Mouse (Mus musculus): ENCODE measurements at regions not wholly inside any gene's neighbourhood (a gene's known extent, or its start where the extent isn't known, plus 50 kb on each side); places are given as distances from the start of the nearest gene placed in this dataset.

DNA sequence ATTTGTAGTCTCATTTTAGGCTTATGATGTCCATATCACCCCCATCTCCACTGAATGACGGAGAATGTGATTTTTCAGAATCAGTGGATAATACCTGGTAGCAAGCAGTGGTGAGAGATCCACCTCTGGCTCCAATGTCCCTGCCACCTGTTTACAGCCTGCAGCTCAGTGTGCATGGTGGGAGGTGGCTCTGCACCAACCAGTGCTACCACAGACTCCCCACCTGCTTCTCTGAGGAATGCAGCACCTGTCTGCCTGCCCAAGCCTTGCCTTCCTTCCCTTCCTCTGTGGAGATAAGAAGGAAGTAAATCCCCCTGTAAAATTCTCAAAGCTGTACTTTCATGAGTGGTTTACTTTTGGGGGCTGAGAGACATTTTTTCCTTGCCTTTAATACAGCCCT lies 95.9 kb upstream of the Shh start:
- Histone ChIP-seq H3K4me1 (ENCODE audit: control insufficient read depth in 1 of 2, insufficient read depth in 2 of 2, low read length in 2 of 2) (no peaks in the 10 kb centered on the region), H3K9me3 (replicated peaks; ENCODE audit: insufficient read depth, low read length) (no peaks in the 10 kb centered on the region), H3K4me3 (ENCODE audit: control insufficient read depth in 1 of 2, insufficient read depth in 1 of 2, low read depth in 2 of 2, low read length in 2 of 2) (no peak overlapping the region), H3K79me2 (ENCODE audit: control insufficient read depth, insufficient read depth, low read length, poor library complexity) (no peaks in the 10 kb centered on the region), H3K27ac (ENCODE audit: control insufficient read depth, low read depth, low read length) (no peak overlapping the region), H3K36me3 (ENCODE audit: control insufficient read depth in 1 of 2, insufficient read depth in 2 of 2, low read length in 2 of 2) (no peaks in the 10 kb centered on the region), H3K9ac (ENCODE audit: control insufficient read depth, low read depth, low read length, poor library complexity, severe bottlenecking) (no peak overlapping the region), H3K27me3 (ENCODE audit: control insufficient read depth in 1 of 2, insufficient read depth in 2 of 2, low read length in 2 of 2) (no peaks in the 10 kb centered on the region)
- TF ChIP-seq POLR2A (IDR thresholded peaks at IDR 0.05; ENCODE audit: control insufficient read depth in 1 of 2, insufficient read depth in 1 of 2, low read depth in 1 of 2, low read length in 2 of 2, poor library complexity in 1 of 2) (no peak), USF1 (IDR thresholded peaks at IDR 0.05; ENCODE audit: low read depth, low read length) (no peak), CTCF (IDR thresholded peaks at IDR 0.05 in 2 of 3, conservative IDR thresholded peaks at IDR 0.05 in 1 of 3; ENCODE audit: control insufficient read depth in 1 of 3, insufficient read depth in 1 of 3, low read depth in 2 of 3, low read length in 3 of 3, poor library complexity in 1 of 3, severe bottlenecking in 1 of 3) (no peak), USF2 (IDR thresholded peaks at IDR 0.05; ENCODE audit: borderline replicate concordance in 1 of 2, insufficient read depth in 1 of 2, low read depth in 1 of 2, low read length in 2 of 2) (no peak), UBTF (IDR thresholded peaks at IDR 0.05; ENCODE audit: borderline replicate concordance, insufficient read depth, low read depth, low read length) (no peak), RAD21 (IDR thresholded peaks at IDR 0.05; ENCODE audit: low read depth, low read length) (no peak), MEF2A (IDR thresholded peaks at IDR 0.05; ENCODE audit: extremely low read depth, insufficient replicate concordance, low read depth, low read length, poor library complexity, severe bottlenecking) (no peak), ZC3H11A (IDR thresholded peaks at IDR 0.05; ENCODE audit: low read depth, low read length) (no peak), GABPA (IDR thresholded peaks at IDR 0.05; ENCODE audit: low read depth, low read length) (no peak), MAFK (IDR thresholded peaks at IDR 0.05; ENCODE audit: borderline replicate concordance, low read depth, low read length) (no peak), MYB (IDR thresholded peaks at IDR 0.05; ENCODE audit: low read depth, low read length) (no peak), MAX (IDR thresholded peaks at IDR 0.05; ENCODE audit: low read length) (no peak)
- no peak for DNase-seq (ENCODE audit: low read depth, low spot score)

GRCm38 (mm10) chr5:28553543-28553942 lies 86.5 kb upstream of the Shh start:
- H3K9ac ChIP-seq (ENCODE audit: control insufficient read depth, low read depth, low read length, poor library complexity, severe bottlenecking), result no peak overlapping the region
- no peaks in the 10 kb centered on the region for H3K79me2 ChIP-seq (ENCODE audit: control insufficient read depth, insufficient read depth, low read length, poor library complexity)
- H3K36me3 ChIP-seq (ENCODE audit: control insufficient read depth in 1 of 2, insufficient read depth in 2 of 2, low read length in 2 of 2), result no peaks in the 10 kb centered on the region
- no peak overlapping the region for H3K4me3 ChIP-seq (ENCODE audit: control insufficient read depth in 1 of 2, insufficient read depth in 1 of 2, low read depth in 2 of 2, low read length in 2 of 2)
- H3K27ac ChIP-seq (ENCODE audit: control insufficient read depth, low read depth, low read length), result no peak overlapping the region
- no peaks in the 10 kb centered on the region for H3K27me3 ChIP-seq (ENCODE audit: control insufficient read depth in 1 of 2, insufficient read depth in 2 of 2, low read length in 2 of 2)
- DNase-seq (ENCODE audit: low read depth, low spot score), result no peak
- no peak for TF ChIP-seq MYC (IDR thresholded peaks at IDR 0.05; ENCODE audit: low read depth, low read length)
- no peak for TF ChIP-seq POLR2AphosphoS2 (IDR thresholded peaks at IDR 0.05; ENCODE audit: low read length)
- TF ChIP-seq NELFE (IDR thresholded peaks at IDR 0.05; ENCODE audit: low read depth, low read length), result no peak
- no peak for TF ChIP-seq CHD2 (IDR thresholded peaks at IDR 0.05; ENCODE audit: low read length)
- TF ChIP-seq KAT2A (conservative IDR thresholded peaks at IDR 0.05; ENCODE audit: low read depth, low read length), result no peak
- TF ChIP-seq UBTF (IDR thresholded peaks at IDR 0.05; ENCODE audit: borderline replicate concordance, insufficient read depth, low read depth, low read length), result no peak
- TF ChIP-seq MAZ (IDR thresholded peaks at IDR 0.05; ENCODE audit: low read depth, low read length), result no peak
- TF ChIP-seq ETS1 (IDR thresholded peaks at IDR 0.05; ENCODE audit: low read depth, low read length), result no peak
- TF ChIP-seq POLR2A (IDR thresholded peaks at IDR 0.05; ENCODE audit: control insufficient read depth in 1 of 2, insufficient read depth in 1 of 2, low read depth in 1 of 2, low read length in 2 of 2, poor library complexity in 1 of 2), result no peak
- no peak for TF ChIP-seq USF1 (IDR thresholded peaks at IDR 0.05; ENCODE audit: low read depth, low read length)
- no peak for TF ChIP-seq TCF12 (IDR thresholded peaks at IDR 0.05; ENCODE audit: low read depth, low read length)
- TF ChIP-seq TBP (IDR thresholded peaks at IDR 0.05; ENCODE audit: low read depth, low read length), result no peak
- TF ChIP-seq MXI1 (IDR thresholded peaks at IDR 0.05; ENCODE audit: low read depth, low read length), result no peak
- TF ChIP-seq E2F4 (IDR thresholded peaks at IDR 0.05; ENCODE audit: borderline replicate concordance, low read depth, low read length), result no peak
- H3K9me3 ChIP-seq (replicated peaks; ENCODE audit: insufficient read depth, low read length), result no peaks in the 10 kb centered on the region
- H3K4me1 ChIP-seq (ENCODE audit: control insufficient read depth in 1 of 2, insufficient read depth in 2 of 2, low read length in 2 of 2), result no peaks in the 10 kb centered on the region

Measured in MEL (cell line).